Mouse (Mus musculus) urinary bladder, adult 2 months (tissue): Measurements from ENCODE around the gene Pspn. TPM values are rescaled to one million over a fixed set of nuclear protein-coding genes. Genes with fewer than 3 reads are reported as not detected.

Source experiments
- DNase-seq: peaks from one replicate; pipeline ENCODE4 v3.0.0; 2022; ENCODE audit warnings: low spot score
- polyA plus RNA-seq: library from polyadenylated mRNA; depleted of rRNA; stranded (reverse); fragments of >200 nt; gene quantifications from 2 replicates; pipeline ENCODE4 v1.2.3, GENCODE M21; 2012

Gene Pspn
- polyA plus RNA-seq, 1 experiment, result not detected

DNA sequence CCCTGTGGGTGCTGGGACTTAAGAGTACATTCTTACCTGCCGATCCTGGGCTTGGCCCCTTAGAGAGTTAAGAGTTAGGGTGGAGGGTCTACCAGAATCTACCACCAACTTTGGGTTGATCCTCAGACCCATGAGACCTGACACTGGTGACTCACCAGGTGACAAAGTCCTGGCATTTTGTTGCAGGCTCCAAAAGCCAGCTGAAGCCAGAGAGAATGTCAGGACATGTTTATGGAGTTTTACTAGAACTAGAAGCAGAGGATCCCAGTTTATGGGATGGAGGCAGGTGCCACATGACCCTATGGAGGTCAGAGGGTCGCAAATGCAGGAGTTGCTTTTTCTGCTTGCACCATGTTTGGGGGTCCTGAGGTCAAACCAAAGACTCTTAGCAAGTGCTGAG is 3.3 kb downstream of the Pspn start:
- DNase-seq, result no peak

DNA sequence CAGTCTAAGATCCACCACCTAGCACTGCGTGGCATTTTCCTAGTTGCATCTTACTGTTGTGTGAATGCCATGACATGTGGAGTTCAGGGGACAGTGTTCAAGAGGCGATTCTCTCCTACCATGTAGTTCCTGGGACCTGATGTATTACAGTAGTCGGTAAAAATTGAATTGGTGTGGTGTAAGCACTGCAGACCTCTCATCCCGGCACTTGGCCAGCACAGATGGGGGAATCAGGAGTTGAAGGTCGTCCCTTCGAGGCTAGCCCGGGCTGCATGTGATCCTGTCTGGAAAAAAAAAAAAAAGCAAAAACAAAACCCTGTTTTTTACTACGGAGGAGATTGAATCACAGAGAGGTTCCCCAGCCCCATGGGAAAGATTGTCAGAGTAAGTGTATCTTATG is 4.8 kb downstream of the Pspn start:
- no peak for DNase-seq

DNA sequence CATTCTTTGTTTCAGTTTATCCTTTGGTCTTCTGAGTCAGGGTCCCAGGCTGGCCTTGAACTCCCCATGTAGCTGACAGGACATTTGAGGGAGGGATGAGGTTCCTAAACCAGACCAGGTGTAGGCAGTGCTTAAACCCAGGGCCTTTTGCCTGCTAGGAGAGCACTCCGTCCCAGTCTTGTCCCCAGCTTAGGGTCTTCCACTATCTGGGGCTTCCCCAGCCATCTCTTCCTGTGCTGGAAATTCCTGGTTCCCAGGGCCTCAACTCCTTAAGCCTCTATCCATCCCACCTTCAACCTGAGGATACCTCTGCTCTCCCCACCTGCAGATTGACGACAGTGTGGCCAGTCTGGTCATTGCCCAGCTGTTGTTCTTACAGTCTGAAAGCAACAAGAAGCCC is 8.9 kb downstream of the Pspn start:
- peak; percentile 11 for DNase-seq

DNA sequence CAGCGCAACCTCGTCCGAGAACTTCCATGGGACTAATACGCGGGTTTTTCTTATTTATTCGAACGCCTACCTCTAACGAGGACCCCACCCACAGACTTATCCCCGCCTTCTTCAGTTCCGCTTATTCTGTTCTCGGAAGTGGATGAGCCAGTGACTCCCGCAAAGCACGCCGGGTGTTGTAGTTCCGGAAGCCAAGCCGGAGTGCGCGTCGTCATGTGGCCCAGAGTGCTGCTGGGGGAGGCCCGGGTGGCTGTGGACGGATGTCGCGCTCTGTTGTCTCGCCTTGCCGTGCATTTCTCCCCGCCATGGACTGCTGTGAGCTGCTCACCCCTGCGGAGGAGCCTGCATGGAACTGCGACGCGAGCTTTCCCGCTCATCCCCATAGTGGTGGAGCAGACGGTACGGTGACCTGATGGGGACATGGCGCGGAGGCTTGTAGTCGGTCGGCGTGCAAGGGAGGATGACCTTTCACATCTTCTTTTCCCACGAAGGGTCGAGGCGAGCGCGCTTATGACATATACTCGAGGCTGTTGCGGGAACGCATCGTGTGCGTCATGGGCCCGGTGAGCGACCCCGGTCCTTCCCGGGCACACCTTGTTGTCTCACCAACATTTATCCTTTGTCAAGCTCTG is 9.6 kb downstream of the Pspn start, which contains the start of gene Clpp:
Gene Clpp (plus strand): TSS at position 191 of the 632 bp plus-strand sequence.
- peak; percentile 75 for DNase-seq

DNA sequence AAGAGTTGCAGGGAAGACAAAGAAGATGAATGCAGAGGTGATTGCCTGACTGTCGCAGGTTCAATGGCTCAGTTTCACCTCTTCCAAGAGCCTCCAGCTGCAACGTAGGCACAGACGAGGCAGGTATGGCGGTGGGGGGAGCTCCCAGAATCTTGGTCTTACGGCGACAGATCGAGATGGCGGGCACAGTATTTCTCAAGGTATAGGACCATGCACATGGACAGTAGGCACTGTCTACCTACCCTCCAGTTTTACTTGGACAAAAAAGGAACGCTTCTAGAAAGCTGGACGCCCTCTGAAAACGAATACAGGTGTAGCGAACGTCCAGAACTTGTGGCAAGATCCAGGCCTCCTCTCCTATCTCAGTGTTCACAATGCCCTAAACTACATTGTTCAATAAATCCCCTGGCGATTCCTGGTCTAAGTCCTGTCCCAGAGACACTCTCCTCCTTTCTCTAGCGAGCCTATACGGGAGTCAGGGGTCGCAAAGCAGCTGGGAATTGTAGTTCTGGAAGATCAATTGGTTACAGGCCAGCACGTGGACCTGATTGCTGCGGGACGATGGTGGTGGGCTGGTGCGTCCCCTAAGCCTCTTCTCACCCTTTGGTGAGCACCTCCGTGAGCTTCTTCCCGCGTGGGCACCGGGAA is 10.2 kb downstream of the Pspn start:
- peak; percentile 22 for DNase-seq

DNA sequence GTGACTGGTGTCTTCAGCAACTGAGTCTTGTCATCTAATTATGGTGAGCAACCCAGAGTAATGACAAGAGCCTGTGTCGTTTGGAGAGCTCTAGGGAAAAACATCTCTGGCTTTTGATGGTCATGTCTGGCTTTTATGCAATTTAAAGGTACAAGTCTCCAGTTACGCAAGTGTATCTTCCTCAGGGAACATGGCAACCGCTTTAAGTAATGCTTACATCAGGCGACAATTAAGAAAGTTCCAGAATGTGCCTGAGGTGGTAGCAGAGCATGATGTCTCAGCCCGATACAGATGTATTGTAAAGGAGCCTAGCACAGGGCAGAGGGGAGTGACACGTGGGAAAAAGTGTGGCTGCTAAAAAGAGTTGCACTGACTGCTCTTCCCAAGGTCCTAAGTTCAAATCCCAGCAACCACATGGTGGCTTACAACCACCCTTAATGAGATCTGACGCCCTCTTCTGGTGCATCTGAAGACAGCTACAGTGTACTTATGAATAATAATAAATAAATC is 10.8 kb downstream of the Pspn start:
- DNase-seq, result peak; percentile 11

DNA sequence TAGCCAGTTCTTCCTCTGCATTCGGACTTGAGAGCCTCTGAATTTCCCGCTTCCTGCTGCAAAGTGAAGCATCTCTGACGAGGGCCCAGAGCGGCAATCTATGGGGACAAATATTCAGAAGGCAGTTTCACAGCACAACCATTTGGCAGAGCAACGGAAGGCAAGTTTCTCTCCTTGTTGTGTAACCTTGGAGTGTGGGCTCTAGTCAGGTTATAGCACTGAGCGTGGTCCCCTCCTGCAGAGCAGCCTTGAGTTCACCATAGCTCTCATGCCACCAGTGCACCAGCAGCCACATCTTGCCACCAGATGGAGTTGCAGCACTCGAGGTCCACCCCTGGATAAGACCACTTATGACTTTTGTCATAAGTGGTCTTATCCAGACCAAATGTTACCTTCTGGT is 11.4 kb downstream of the Pspn start:
- DNase-seq, result peak; percentile 9

DNA sequence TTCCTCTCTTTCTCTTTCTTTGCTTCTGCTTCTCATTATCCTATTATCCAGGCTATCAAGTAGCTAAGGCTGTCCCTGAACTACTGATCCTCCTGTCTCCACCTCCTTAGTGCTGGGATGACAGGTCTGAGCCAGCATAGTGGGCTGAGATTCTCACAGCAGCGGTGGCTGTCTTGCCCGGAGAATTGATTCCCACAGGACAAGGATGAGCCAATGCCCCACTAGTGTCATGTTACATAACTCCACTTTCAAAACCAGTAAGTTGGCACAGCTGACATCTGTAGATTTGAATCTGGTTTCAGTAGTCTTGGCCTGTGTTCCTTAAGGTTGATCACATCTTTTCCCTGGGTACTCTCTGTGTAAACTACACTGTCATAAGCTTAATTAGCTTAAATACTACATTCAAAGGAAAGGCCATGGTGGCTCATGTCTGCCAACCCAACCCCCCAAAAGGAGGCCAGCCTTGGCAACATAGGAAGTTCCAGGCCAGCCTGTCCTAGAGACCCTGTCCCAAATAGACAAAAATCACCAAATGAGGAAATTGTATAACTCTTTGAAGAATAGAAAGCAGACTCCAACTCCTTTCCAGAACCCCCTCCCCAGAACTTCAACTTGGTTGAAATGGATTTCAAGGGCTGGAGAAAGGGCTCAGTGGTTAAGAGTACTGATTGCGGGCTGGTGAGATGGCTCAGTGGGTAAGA is 13.6 kb downstream of the Pspn start:
- no peak for DNase-seq

DNA sequence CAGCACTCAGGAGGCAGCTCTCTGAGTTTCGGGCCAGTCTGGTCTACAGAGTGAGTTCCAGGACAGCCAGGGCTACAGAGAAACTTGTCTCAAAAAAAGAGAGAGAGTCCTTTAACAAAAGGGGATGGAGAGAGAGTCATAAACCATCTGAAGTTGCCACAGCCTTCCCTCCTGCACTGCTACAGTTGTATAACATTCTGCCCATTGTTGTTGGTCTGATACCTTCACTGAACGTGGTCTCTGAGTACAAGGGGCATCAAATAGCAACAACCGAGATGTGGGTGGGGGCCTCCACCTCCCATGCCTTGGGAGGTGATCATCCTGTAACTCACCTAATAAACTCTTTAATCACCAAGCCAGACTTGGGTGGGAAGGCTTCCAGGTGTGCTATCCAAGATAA is 14.2 kb downstream of the Pspn start:
- DNase-seq, result no peak

DNA sequence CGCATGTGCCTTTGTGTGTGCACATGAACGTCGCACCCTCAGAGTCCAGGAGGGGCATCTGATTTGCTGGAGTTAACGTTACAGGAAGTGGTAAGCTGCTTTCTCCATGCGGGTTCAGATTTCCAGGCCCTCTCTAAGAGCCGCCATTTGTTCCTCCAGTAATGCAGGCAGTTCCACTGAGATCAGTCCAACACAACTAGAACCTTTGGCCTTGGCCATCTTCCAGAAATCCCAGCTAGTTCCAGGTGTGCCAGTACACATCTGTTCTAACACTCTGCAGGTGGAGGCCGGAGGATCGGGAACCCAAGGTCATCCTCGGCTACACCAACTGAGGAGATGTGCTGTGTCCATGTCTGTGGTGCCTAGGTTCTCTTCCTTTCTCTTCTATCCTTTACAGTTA is 14.9 kb downstream of the Pspn start:
- DNase-seq, result no peak

DNA sequence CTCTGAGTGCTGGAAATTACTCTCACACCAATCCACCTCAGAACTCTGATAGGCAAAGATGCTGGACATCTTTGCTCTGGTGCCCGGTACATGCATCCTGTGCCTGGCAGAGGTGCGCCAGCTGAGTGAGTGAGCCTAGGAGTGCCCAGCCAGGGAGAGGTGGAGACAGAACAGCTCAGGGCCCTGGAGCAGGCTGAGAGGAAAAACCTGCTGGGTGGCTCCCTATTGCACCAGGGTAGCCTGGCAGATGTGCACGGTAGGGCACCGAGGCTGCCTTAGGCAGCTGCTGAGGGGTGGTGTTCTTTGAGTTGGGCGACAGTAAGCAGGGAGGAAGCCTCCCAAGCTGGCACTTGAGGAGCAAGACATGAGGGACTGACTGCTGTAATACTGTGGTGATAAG is 17.8 kb downstream of the Pspn start, which contains the start of gene Acer1:
Gene Acer1 (minus strand): TSS at position 114 of the 400 bp plus-strand sequence.
- no peak for DNase-seq

DNA sequence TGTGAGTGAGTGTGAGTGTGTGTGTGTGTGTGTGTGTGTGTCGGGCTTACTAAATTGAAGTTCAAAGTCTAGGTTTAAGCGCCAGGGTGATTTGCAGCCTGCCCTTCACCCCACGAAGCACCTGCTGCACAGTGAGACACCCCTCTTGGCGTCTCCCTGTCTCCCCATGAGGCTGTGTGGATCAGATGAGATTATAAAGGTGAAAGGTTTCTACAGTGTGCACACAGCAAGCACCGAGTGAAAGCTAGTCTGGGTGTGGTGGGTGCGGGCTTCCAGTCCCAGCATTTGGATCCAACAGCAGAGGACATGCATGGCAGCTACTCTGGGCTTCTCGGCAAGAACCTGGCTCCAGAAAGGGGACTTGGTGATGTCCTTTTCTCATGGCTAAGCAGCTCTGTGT is 18.8 kb downstream of the Pspn start:
- no peak for DNase-seq

DNA sequence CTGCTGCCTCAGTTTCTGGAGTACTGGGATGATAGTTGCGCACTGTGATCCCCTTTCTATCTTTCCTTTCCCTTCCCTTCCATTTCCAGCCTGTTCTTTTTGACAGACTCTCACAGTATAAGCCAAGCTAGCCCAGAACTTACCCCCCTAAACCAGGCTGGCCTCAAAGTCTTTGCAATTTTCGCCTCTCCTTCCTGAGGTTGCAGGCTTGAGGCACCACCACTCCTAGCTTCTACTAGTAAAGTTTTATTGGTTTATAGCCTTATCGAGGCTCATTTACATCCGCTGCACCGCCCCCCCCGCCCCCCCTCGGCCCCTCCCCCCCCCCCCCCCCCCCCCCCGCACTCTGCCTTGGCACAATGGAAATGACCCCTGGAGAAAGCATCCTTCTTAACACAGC is 20.3 kb downstream of the Pspn start:
- DNase-seq, result no peak

DNA sequence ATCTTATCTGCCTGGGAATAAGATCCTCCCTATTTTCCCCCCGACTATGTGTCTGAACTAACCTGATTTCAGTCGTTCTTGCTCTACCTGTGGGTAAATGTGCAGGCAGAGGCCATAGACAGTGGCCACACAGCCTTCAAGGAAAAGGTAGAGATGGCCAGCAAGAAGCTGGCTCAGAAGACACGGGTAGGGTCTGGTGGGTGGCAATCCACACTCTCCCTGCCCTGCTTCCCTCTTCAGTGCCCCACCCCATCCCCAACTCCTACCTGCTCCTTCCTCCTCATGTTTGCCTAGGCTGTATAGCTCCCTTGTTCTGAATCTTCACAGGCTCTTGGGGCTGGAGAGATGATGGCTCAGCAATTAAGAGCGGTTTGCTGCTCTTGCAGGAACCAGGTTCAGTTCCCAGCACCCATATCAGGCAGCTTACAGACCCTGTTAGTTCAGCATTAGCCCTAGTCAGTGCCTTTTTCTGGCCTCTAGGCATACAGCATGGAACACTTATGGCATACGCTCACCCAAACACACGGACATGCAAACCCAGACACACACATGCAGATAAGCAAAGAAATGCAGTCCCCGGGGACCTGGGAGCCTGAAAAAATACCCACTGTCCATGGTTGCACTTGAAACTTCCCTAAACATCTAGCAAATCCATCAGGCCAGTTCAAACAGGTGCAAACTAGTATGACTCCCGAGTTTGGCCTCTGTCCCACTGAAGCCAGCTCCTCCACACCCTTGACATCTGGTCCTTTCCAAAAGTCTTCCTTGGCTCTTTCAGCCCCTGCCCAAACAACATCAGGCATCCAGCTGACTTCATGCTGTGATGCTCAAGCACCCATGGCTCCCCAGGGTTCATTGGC is 23.1 kb downstream of the Pspn start:
- DNase-seq, result no peak

DNA sequence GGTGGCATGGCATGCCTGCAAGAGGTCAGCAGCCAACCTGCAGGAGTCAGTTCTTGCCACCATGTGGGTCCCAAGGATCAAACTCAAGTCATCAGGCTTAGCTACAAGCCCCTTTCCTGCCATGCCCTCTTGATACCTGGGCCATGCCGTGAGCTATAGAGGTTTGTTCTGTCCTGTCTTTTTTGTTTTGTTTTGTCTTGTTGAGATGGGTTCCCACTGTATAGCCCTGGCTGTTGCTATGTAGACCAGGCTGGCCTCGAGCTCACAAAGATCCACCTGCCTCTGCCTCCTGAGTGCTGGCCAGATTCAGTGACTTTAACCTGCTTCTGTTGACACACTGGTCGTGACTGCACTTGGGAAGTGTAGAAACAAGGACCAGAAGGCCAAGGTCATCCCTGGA is 24.4 kb downstream of the Pspn start:
- DNase-seq, result no peak

DNA sequence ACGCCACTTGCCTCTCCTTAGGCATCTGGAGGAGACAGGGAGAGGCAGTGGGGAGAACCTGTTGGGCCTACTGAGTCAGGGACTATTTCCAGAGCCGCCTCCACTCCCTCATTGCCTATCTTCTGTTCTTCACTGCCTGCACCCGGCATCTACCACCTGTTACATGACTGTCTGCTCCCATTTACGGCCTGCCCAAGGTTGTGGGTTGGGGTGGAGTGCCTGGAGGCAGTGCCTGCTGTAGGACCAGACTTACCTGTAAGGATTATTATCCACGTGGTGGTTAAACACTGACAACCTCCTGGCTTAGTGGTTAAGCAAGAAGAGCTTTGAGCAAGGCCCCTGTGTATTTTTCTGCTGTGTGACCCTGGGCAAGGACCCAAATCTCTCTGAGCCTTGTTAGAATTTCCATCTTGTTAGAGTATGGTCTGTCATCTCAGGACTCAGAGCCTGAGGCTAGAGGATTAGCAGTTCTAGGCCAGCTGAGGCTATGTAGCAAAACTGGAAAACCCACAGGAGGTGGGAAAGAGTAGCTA is 25.0 kb downstream of the Pspn start:
- DNase-seq, result no peak

DNA sequence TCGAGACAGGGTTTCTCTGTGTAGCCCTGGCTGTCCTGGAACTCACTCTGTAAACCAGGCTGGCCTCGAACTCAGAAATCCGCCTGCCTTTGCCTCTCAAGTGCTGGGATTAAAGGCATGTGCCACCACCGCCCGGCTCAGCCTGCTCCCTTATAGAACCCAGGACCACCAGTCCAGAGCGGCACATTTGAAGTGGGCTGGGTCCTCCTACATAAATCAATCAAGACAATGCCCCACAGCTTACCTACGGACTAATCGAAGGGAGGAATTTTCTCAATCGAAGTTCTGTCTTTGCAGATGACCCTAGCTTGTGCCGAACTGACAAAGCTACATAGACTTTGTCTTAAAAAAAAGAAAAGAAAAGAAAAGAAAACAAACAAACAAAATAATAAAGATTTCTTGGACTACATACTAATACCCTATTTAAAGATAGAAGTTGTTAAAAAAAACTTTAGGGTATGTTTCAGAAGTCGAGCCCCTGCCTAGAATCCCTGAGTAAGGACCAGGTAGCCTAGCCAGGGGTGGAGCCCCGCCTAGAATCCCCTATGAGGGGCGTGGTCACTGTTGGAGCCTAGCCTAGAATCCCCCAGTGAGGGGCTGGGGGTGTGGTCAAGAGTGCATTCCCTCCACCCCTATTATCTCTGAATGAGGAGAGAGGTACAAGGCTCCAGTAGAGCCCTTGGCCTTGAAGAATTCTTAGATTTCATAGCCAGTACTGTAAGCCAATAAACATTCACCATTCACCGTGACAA is 25.7 kb downstream of the Pspn start:
- DNase-seq, result no peak

DNA sequence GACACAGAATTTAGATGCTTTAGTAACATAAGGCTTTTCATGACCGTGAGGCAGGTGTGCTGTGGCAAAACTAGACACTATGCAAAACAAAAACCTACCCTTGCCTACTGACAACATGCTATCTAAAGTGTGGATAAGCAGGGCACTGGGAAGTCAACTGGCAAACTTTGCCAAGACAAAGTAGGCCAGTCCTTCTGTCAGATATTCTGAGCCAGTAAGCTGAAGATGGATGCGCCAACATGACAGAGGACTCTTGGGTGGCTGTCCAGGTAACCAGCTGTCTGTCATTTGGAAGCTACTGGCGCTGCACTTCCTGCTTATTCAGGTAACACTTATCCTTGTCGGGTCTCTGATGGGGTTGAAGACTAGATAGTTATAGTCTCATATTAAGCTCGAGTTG is 29.7 kb downstream of the Pspn start:
- DNase-seq, result no peak

DNA sequence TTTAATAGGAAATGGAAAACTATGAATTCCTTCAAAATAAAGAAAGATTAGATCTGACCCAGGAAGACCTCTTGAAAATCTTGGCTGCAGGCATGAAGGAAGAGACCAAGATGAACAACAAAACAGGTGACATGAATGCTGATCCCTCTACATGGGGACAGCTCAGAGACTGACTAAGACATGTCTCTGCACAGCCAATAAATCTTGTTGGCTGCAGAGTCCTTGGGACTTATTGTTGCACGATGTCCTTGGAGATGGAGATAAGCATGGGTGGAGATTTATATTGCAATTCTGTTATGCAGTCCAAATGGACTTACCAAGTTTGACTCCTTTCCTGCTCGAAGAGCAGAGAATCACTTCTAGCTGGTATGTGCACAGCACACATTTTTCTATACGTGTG is 30.5 kb downstream of the Pspn start:
- no peak for DNase-seq

DNA sequence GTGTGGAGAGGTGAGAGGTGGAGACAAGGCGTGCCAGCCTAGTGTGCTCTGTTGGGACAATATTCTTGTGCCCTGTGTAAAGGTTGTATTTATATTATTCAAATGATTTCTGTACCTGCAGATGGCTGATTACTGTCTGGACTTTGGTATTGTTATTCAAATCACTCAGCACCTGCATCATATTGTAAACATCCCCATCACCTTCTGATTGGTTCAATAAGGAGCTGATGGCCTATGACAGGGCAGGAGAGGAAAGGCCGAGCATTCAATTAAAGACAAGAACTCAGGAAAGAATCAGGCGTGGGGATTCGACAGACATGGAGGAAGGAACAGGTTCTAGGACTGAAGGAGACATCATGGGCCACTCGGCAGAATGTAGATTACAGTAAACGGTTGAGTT is 36.2 kb downstream of the Pspn start:
- no peak for DNase-seq
